Mouse (Mus musculus) B cell, adult 2 months (primary cell): ENCODE measurements around the gene 3110082I17Rik.

Source experiments
- DNase-seq, 2 experiments: peaks; one replicate each; pipeline ENCODE4 v3.0.0; 2022

3110082I17Rik gene

DNA sequence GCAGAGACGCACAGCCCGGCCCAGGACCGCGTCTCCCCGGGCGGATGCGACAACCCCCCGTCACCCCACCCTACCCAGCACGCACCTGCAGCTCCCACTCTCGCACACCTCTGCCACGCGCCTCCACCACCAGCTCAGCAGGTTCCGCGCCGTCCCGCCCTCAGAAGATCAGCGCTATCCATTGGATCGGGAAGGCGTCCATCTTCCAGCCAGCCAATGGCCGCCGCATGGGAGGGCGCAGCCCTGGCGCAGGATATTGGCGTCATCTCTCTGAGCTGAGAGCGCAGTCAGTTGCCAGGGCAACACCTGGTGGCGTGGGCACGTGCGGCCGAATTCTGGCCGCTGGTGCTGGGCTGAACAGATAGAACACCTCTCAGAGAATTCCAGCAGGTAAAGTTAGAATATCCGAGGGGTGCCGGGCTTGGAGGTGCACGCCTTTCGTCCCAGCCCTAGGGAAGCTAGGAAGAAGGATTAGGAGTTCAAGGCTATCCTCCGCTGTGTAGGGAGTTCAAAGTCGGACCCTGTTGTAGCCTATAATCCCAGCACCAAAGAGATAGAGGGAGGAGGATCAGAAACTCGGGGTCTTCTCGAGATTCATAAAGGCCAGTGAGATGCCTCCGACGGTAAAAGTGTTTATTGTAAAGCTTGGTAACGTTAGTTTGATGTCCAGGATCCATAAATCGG is at the start of gene 3110082I17Rik:
TSS of gene 3110082I17Rik (minus strand) at position 144 of the 684 bp plus-strand sequence.
- peak; percentile 97 to 98 for DNase-seq

DNA sequence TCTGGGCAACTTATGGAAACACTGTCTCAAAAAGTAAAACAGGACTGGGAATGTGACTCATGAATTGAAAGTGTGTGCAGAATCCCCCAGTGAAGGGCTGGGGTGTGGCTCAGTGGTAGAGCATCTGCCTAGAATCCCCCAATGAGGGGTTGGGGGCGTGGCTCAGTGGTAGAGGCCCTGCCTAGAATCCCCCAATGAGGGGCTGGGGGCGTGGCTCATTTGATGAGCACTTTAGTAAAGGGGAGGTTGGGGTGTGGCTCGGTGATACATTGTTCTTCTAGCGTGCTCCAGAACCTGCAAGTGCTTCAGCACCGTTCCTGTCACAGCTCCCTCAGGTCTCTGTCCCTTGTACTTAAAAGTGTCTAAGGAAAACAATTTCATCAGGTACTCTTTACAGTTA is 45.9 kb upstream of the 3110082I17Rik start:
- no peak for DNase-seq

DNA sequence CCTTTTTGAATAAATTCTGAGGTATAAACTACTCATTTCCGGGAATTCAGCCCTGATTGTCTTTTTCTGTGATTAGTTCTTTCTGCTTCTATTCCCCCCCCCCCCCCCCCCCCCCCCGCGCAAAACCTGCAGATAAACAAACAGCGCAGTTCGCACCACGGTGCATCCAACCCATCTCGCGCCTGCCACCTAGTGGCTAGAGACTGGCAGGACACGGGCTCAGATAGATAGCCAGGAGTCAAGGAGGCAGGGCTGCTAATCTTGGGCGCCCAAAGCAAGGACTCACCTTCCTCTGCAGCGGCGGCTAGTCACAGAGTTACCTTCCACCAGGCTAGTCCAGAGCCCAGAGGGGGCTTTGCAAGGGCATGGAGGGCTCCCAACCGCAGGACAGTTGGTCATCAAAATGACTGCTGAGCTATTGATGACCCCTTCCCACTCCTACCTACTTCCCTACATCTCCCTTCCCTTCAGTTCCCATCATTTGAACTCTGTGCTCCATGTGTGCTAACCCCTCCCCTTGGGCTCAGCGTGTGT is 44.8 kb upstream of the 3110082I17Rik start:
- peak; percentile 87 to 88 for DNase-seq

DNA sequence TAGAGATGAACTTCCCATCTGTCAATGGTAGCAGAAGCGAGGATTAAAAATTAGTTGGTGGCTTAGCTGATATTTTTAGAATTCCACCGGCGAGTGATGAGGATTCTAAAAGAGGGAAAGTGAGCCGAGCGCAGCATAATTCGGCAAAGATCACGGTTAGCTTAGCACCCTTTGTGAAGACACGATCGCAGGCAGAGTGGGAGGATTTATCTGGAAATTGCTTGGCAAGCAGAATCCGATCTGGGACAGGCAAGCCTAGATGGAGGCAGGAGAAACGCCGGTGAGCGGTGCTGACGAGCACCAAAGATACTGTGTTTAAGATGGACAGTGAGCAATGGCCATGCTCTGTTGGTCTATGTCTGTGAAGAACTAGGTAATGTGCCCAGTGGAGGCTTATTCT is 42.0 kb upstream of the 3110082I17Rik start:
- DNase-seq: no peak

DNA sequence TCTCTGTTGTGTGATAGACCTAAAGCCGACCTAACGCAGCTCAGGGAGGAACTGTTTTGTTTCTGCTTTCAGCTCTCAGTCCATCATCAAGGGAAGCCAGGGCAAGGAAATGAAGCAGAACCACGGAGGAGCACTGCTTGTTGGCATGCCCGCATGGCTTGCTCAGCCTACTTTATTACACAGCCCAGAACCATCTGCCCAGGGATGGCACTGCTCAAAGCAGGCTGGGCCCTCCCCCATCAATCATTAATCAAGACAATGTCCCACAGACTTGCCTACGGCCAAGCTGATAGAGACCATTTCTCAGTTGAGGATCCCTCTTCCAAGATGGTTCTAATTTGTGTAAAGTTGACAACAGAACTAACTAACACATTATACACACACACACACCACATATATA is 38.5 kb upstream of the 3110082I17Rik start:
- no peak for DNase-seq

DNA sequence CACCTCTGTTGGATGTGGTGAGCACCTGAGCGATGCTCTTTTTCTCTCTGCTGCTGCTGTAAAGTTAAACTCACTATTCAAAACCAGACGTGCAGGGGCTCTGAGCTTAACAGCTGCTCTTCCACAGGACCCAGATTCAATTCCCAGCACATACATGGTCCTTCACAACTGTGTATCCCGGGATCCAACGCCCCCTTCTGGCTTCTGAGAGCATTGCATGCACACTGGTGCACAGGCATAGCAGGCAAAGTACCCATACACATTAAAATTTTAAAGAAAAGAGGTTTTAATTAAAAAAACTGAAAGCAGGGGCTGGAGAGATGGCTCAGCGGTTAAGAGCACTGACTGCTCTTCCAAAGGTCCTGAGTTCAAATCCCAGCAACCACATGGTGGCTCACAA is 36.6 kb upstream of the 3110082I17Rik start:
- DNase-seq: no peak

DNA sequence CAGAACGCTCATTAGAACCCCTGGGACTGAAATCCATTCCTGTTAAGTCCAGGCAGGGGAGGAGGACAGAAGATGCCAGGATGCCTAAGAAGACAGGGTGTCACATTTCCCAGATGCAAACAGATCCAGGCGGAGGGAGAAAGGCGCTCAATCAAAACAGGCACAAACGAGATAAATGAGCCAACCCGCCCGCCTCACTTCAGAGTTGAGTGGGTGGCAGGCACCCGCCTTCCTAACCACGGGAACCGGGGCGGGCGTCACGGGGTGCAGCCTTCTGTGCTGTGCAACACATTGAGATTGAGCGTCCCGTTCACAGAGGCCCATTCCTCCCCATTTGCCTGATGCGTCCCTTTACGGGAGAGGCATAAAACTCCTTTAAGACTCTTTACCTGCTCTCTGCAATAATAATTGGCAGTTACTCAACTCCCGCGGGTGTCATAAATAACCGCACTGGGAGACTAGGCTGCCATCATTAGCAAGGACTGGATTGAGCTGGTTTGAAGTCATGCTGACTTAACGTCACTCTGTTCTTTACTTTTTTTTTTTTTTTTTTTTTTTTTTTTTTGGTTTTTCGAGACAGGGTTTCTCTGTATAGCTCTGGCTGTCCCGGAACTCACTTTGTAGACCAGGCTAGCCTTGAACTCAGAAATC is 34.8 kb upstream of the 3110082I17Rik start:
- peak; percentile 12 to 19 for DNase-seq

DNA sequence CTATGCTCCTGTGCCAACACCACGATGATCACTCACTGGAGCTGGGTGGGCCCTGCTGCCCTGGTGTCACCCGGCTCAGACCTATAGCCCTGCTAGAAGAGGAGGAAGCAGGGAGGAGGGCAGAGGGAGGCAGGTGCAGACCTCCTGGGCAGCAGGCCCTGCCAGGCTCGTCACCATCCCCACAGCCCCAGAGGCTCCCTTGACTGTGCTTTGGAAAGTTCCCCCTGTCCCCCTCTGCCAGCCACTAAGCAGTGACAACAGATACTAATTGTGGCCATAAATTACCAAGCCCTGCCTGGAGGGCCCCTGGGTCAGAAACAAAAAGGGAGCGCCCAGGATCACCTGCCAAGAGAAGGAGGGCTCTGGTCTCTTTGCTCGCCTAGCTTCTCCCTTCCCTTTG is 33.4 kb upstream of the 3110082I17Rik start:
- DNase-seq: no peak

DNA sequence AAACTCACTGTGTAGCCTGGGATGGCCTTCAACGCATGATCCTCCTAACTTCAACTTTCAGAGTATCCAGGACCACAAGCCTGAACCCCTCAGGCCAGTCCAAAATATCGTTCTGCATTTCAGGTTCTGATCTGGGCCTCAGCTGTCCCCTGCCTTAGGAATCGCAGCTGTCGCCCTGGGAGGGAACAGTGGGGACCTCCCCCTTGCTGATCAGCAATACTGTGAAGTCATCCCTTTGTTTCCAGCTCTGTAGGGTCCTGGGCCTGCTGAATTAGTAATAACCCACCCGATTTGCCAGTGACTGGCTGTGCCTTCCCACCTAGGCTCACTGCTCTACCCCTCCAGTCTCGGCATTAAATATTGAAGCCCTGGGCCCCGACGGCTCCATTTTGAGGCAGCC is 31.0 kb upstream of the 3110082I17Rik start:
- no peak for DNase-seq

DNA sequence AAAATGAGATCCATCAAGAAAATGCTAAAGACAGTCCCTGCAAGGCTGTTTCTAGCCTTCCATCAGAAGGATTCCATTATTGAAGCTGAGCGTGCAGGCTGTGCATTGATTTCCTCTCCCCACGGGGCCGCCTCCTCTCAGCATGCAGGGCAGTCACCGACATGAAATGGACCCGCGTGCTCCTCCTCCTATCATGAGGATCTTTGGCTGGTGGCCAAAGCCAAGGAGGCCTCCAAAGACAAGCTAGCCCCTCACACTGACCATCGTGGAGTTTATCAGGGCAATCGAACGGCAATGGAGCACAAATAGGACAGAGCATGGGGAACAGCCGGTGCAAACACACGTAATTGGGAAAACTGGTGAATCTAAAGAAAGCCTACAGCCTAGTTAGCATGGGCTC is 29.8 kb upstream of the 3110082I17Rik start:
- DNase-seq: no peak

DNA sequence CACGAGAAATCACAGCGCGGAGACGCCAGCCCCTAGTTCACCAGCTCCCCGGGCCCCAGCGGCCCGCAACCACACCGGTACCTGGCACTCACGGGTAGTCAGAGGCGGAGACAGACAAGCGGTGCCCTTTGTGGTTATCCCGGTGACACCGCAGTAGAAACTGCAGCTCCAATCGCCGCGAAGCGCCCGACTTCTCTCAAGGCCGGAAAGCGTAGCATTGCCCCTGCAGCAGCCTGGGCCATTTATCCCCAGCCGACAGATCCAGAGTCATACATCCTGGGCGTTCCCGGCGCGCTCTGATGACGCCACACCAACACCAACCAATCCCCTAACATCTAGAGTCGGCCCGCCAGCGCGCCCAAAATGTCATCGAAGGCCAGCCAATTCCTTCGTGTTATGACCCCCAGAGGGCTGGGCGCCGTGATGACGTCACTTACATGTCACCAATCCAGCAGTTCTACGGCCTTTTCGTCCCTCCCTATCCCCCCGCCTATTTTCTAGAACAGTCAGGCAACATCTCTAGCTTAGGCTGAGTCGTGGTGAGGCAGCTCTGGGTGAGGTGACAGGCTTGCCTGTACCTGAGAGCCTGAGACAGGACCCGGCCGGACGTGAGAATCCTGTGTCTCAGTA is 24.0 kb upstream of the 3110082I17Rik start, which contains the start of gene Zfand2a:
TSS of gene Zfand2a (minus strand) at position 365 of the 630 bp plus-strand sequence.
- peak; percentile 99 for DNase-seq

DNA sequence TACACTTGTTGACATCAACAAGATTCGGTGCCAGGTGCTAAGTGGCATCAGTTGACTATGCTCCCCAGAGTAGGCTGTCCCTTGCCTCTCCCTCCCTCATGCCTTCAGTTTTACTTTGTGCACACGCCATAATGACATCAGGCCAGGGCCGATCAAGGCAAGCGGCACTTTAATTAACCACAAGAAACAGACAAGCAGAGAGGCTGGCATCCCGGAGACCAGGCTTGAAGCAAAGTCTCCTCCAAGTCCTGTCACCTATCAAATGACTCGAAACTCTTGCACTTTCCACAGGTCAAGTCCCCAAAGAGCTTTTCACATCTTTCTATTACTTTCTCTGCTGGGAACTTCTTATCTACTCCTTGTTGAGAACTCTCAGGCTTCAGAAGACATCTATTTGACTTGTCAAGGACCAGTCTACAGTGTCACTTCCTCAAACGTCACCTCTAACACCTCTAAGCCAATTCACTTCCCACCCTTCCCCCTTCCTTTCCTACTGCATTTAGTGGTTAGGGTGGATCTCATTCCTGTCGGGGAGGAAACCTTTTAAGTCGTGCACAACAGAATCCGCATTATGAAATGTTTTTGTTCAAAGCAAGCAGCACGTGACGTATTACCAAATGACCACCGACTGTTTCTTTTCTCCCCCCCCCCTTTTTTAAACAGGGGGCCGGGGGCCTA is 23.0 kb upstream of the 3110082I17Rik start:
- peak in 1 of 2 experiments; percentile 14 for DNase-seq

DNA sequence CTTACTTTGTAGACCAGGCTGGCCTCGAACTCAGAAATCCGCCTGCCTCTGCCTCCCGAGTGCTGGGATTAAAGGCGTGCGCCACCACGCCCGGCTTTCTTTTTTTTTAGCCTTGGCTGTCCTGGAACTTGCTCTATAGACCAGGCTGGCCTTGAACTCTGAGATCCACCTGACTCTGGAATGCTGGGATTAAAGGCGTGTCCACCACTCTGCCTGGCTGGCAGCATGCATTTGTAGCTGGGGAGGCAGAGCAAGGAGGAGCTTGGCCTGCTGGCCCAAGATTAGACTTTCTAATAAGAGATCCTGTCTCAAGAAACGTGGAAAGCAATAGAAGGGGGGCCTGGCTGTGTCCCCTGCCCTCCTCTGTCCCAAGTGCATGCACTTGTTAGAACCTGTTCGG is 20.1 kb upstream of the 3110082I17Rik start:
- DNase-seq: no peak

DNA sequence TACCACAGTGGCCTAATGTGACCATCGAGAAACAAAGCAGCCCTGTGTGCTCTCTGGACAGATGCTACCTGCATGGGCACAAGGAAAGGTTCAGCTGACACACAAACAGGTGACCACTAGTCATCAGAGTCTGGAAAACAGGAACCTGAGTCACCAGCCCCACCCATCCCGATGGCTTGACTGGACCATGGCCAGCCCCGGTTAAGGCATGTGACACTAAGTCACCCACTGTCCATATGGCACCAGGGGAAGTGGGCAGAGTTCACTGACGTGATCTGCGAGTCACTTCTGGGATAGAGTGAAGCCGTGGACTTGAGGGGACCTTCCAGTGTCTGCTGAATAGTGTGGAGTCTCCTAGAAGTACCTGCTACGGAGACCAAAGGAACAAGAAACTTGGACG is 18.8 kb upstream of the 3110082I17Rik start:
- no peak for DNase-seq

DNA sequence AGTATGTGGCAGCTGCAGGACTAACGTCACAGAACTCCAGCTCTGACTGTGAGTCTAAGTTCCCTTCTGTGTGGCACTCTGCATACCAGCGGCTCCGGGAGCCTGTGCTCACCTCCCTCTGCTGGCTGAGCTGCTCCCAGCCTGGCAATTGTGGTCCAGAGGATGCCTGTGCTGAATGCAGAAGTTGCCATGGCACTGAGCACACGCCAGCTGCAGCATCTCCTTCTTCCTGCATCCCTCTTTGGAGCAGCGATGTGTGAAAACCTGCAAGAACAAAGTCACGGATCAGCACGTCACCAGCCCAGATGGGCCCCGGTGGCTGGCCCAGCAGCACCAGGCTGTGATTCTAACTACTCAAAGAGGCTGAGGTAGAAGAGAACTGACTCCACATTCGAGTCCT is 14.4 kb upstream of the 3110082I17Rik start:
- no peak for DNase-seq

DNA sequence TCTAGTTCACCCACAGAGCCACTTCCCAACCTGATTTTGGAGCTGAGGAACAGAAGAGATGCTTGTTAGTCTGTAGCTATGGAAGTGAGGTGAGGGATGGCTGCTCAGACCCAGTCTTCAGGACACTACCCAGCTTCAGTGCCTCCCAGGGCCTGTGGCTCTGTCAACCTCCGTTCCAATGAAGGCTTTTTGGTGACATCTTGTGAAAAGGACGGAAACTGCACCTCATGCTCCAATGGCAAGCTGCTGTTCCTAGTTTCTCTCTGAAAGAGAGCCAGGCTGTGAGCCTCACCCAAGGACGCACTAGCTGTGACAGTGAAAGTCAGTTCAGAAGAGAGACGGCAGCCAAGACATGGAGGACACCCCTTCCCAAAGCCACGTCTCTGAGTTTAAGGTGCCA is 7.7 kb upstream of the 3110082I17Rik start:
- DNase-seq: no peak

DNA sequence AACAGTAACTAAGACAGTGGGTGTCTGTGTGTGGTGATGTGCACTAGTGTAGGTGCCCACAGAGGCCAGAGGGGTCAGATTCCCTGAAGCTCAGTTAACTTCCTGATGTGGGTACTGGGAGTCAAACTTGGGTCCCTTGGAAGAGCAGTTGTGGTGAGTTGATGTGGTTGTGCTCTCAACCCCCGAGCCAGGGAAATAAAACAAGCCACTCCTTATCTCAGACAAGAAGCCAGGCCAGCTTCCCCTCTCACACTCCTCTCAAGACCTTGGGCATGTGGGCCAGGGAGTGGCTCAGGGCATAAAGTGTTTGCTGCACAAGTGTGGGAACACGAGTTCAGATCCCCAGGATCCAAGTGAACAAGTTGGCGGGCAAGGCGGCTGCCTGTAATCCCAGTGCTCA is 6.5 kb upstream of the 3110082I17Rik start:
- no peak for DNase-seq

DNA sequence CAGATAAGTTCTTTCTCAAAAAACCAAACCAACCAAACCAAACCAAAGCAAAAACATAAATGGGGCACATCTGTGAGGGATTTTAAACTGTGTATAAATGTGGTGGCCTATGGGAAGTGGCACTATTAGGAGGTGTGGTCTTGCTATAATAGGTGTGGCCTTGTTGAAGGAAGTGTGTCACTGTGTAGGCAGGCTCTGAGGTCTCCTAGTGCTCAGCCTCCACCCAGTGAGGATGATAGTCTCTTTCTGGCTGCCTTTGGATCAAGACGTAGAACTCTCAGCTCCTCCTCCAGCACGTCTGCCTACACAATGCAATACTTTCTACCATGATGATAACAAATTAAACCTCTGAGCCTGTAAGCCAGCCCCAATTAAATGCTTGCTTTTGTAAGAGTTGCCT is 6.0 kb upstream of the 3110082I17Rik start:
- no peak for DNase-seq

DNA sequence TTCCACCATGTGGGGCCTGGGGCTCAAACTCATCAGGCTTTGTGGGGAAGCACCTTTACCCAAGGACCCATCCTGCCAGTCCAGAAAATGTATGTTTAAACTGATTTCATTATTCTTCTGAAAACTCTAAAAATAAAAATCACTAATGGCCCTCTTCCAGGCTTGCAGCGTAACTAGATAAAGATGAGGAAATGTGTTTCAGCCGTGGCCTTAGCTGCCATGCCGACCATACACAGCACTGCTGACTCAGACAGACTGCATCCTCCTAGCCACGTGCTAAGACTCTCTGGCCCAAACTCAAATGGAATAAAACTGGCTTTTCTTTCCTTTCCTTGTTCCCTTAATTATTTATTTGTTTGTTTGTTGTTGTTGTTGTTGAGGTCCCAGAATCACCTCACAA is 4.5 kb upstream of the 3110082I17Rik start:
- no peak for DNase-seq

DNA sequence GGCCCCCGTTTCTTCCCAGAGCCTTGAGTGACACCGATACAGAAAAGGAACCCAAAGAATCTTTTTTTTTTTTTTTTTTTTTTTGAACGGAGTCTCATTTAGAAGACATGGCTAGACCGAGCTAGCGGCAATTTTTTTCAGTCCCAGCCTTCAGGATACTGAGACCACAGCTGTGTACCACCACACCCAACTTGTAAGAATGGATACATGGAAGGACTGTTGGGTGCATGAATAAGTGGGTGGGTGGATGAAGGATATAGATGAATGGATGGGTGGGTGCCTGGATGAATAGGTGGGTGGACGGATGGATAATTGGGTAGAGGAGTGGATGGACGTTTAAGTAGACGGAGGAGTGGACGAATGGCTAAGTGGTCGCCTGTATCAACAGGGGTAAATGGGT is 389 bp downstream of the 3110082I17Rik start:
- peak in 1 of 2 experiments; percentile 6 for DNase-seq

DNA sequence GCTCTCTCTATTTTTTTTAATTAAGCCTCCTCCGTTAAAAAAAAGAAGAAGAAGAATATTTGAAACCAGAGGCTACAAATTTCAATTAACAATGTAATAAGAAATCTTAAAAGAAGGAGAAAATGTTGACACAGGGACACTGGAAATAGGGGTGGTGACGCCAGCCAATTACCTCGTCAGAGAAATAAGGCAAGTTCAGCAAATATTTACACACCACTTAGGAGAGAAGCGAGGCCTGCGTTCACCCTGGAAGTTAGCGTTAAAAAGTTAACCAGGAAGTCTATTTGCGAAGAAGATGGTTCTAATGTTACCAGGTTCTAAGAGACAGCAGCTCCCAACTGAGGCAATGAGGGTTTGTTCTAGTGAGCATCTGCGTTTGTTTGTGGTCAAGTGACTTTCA is 3.1 kb downstream of the 3110082I17Rik start:
- DNase-seq: no peak

DNA sequence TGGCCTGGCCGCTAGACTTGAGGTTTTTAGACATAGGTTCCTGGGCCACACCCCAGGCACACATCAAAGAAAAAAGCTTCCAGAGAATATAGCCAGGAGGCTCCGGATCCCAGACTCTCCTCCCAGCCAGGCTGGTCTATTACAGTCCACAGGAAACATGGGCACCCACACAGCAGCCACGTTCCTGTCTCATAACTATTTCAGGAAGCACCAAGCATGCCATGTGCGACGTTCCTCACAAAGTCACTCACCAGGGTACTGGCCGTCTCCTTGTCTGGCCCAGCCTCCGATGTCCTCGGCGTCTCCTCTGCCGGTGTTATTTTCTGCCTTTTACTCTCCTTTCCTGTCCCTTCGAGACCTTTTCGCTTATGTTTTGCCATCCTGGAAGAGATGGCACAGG is 5.2 kb downstream of the 3110082I17Rik start:
- no peak for DNase-seq

DNA sequence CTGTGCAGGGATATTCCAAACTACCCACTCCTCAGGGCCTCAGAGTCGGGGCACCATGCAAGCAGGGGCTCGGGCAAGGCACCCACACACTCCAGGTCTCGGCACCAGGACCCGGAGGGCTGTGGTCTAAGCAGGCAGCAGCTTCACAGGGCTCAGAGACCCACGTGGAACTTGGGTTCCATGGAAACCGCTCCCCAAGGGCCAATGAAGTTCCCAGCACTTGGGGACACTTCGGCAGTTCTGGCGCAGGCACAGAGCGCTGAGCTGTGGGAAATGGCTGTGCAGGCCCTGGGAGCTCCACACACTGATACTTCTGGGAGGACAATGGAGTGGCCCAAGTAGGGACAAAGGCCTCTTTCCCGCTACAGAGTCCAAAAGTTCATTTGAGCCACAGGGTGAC is 7.3 kb downstream of the 3110082I17Rik start:
- DNase-seq: no peak
